Mouse (Mus musculus) layer of hippocampus, adult 8-10 months (tissue): Measurements from ENCODE around the gene Olfr1231. TPM values are rescaled to one million over a fixed set of nuclear protein-coding genes. Genes with fewer than 3 reads are reported as not detected.

Experiments
- DNase-seq, 2 experiments: peaks; one replicate each; pipeline ENCODE4 v3.0.0; 2022; ENCODE audit warnings: low spot score in 2 of 2
- total RNA-seq, 4 experiments: library from RNA; stranded (reverse); gene quantifications; 2 replicates each; pipeline ENCODE4 v1.2.4; 2022

Gene Olfr1231
- not detected for total RNA-seq

DNA sequence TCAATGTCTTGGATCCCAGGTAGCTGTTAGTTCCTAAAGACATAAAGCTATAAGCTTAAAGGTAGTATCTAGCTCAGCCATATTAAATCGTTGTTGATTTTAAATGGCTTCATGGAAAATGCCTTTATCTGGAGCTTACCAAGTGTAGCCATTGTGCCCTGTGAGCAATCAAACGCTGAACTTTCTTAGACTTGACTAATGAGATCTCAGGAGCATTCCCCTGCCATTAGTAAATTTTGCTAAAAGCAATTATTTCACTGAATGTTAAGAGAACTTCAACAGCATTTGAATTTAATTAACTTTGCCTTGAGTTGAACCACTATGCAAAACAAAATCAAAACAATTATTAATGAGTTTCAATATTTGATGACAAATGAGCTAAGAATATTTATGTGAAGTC is at the start of gene Olfr1231:
Gene Olfr1231, minus strand, starts transcription at position 101 of the 400 bp plus-strand sequence.
- no peak for DNase-seq

DNA sequence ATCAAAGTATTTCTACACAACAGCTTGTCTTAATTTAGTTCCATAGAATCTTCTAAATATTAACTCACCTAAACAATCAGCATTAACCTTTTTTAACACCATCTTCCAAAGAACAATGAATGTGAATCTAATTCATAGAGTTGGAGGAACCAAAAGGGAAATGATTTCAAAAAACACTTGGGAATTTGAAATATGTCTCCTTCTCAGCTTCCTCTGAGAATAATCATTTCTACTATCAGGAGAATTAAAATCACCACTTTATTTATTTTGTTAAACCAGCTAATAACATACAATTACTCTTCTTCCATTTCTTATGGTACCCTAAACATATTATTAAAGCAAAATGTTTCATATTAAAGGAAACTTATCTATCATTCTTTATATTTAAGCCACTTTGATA is 35.4 kb upstream of the Olfr1231 start, which contains the start of gene Olfr1233:
Gene Olfr1233, minus strand, starts transcription at position 101 of the 400 bp plus-strand sequence.
- no peak for DNase-seq

DNA sequence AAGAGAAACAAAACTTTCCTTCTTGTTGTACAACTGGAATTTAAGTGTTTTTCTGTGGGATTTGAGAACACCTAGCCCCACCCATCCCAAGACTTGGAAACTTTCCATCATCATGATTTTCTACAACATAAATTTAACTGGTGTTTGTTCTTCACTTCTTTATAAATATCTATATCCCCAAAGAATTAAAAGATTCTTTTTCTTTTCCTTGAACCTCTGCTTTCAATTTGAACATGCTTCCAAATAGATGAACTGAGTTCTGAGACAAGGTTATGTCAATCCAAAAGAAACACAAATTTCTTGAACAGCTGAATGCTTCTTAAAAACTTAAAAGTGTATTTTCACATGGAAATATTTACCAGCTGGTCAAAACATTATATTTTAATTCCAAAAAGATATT is 22.7 kb upstream of the Olfr1231 start, which contains the start of gene Olfr1232:
Gene Olfr1232, minus strand, starts transcription at position 101 of the 400 bp plus-strand sequence.
- DNase-seq: no peak

DNA sequence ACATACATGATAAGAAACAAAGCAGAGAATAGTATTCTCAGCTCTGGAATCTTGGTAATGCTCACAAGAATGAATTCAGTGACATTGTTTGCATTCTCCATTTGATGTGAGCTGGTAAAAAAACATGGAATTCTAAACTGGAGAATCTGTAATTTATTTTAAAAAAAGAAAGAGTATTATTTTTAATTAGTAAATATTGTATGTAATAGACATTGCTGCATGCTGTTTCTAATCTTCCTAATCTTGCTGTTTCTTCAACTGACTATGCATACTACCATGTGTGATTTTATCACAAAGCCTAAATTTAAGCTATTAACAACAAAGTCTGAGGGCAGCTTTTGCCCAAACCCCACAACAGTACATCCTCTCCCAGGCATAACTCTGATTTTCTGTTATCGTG is 9.7 kb downstream of the Olfr1231 start, which contains the start of gene Olfr1230:
Gene Olfr1230, minus strand, starts transcription at position 101 of the 400 bp plus-strand sequence.
- DNase-seq: no peak

- DNase-seq: no peak
These were observed 19.0 kb downstream of the Olfr1231 start, which contains the start of gene Olfr1229 for GRCm38 (mm10) chr2:89287914-89288313. TSS of gene Olfr1229 (minus strand) at chr2:89288014.

- DNase-seq: no peak
These were observed 52.9 kb downstream of the Olfr1231 start, which contains the start of gene Olfr1228 for GRCm38 (mm10) chr2:89253962-89254361. TSS of gene Olfr1228 (minus strand) at chr2:89254062.

Other genes with a start within 250 kb of the Olfr1231 start
- not detected for gene Olfr1218, start 245.9 kb downstream of the Olfr1231 start, total RNA-seq
- not detected for gene Olfr1219, start 223.6 kb downstream of the Olfr1231 start, total RNA-seq
- gene Olfr1220, start 200.2 kb downstream of the Olfr1231 start, total RNA-seq: not detected
- gene Olfr1221, start 189.8 kb downstream of the Olfr1231 start, total RNA-seq: not detected
- not detected for gene Olfr1222, start 174.0 kb downstream of the Olfr1231 start, total RNA-seq
- gene Olfr1223, start 155.5 kb downstream of the Olfr1231 start, total RNA-seq: not detected
- not detected for gene Olfr1224-ps1, start 143.0 kb downstream of the Olfr1231 start, total RNA-seq
- not detected for gene Olfr1225, start 132.4 kb downstream of the Olfr1231 start, total RNA-seq
- not detected for gene Olfr1226, start 107.0 kb downstream of the Olfr1231 start, total RNA-seq
- gene Olfr1228, start 53.0 kb downstream of the Olfr1231 start, total RNA-seq: not detected
- not detected for gene Olfr1229, start 19.1 kb downstream of the Olfr1231 start, total RNA-seq
- not detected for gene Olfr1230, start 9.8 kb downstream of the Olfr1231 start, total RNA-seq
- gene Olfr1232, start 22.6 kb upstream of the Olfr1231 start, total RNA-seq: not detected
- not detected for gene Olfr1233, start 35.3 kb upstream of the Olfr1231 start, total RNA-seq
- gene Olfr1234, start 57.8 kb upstream of the Olfr1231 start, total RNA-seq: not detected
- gene Olfr1238, start 102.6 kb upstream of the Olfr1231 start, total RNA-seq: not detected
- gene Olfr1239, start 113.3 kb upstream of the Olfr1231 start, total RNA-seq: not detected
- not detected for gene Olfr1240, start 135.9 kb upstream of the Olfr1231 start, total RNA-seq
- gene Olfr1241, start 180.1 kb upstream of the Olfr1231 start, total RNA-seq: not detected
- gene Olfr1242, start 191.3 kb upstream of the Olfr1231 start, total RNA-seq: not detected
- gene Olfr1243, start 224.4 kb upstream of the Olfr1231 start, total RNA-seq: not detected